Mouse (Mus musculus): ENCODE measurements around the gene Igdcc4.

DNA sequence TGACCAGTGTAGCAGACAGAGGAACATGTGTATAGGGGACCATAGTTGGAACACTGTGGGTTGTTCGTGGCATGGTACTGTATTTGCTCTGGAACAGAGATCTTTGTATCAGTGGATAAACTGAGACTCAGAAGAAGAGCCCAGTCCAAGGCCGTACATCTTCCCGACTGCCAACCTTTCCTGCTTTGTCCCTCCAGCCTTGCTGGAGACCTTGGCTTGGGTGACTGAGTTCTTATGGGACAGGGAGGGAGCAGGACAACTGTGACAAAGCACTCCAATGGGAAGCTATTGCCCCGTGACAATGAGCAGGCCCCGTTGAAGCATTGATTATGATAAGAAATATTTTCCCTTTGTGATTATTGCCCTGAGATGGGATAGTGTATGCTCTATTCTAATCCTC lies 10.4 kb downstream of the Igdcc4 start:
- TF ChIP-seq CTCF (IDR thresholded peaks at IDR 0.05) (no peak), POLR2A (IDR thresholded peaks at IDR 0.05; ENCODE audit: insufficient read depth, low read depth, low read length) (no peak)
